Mouse (Mus musculus): ENCODE measurements around the gene Ang.

DNA sequence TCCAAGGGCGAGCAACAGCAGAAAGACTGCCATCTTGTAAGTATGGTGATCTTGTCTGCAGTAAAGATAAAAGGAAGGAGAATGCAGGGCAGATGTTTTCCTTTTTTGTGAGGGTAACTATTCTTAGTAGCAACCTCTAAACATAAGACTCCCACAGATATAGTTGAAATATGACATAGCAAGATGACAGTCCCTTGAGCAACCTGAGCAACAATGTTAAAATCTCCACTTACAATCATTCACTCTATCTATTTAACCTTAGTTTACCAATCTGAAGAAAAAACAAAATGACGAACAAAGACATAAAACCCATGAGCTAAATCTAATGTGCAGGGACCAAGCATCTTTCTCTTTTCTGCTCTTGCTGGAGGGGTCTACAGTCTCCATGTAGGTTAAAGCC, 40.9 kb upstream of the Ang start, which contains the start of gene Rnase11:
- TF ChIP-seq CTCF (IDR thresholded peaks at IDR 0.05; ENCODE audit: extremely low read depth, insufficient read depth, insufficient read length, insufficient replicate concordance) (no peak), POLR2A (IDR thresholded peaks at IDR 0.05; ENCODE audit: low read depth, low read length) (no peak)

All from spleen, adult 2 months (tissue).